Mouse (Mus musculus) R1 (cell line): Measurements from ENCODE around the gene Hydin.

ENCODE experiments used
- DNase-seq: peaks from one replicate; pipeline ENCODE4 v3.0.0-alpha.2; 2018; ENCODE audit warnings: low read depth, low spot score

The Hydin gene

GRCm38 (mm10) chr8:110633814-110634213 is 367.0 kb downstream of the Hydin start:
- DNase-seq, result no peak

- no peak for DNase-seq
Measured at GRCm38 (mm10) chr8:110636182-110636581, 369.4 kb downstream of the Hydin start.

- DNase-seq, result no peak
Measured at GRCm38 (mm10) chr8:110642331-110642730, 375.6 kb downstream of the Hydin start.

GRCm38 (mm10) chr8:110643177-110643576 is 376.4 kb downstream of the Hydin start:
- DNase-seq, result no peak

- DNase-seq, result no peak
Measured at GRCm38 (mm10) chr8:110644422-110644821, 377.6 kb downstream of the Hydin start.

GRCm38 (mm10) chr8:110644901-110645300 is 378.1 kb downstream of the Hydin start:
- no peak for DNase-seq

GRCm38 (mm10) chr8:110645340-110645739 is 378.6 kb downstream of the Hydin start:
- no peak for DNase-seq

GRCm38 (mm10) chr8:110646064-110646463 is 379.3 kb downstream of the Hydin start:
- peak; percentile 43 for DNase-seq

GRCm38 (mm10) chr8:110648577-110648976 is 381.8 kb downstream of the Hydin start:
- DNase-seq, result no peak

- DNase-seq, result no peak
Measured at GRCm38 (mm10) chr8:110649286-110649685, 382.5 kb downstream of the Hydin start.

GRCm38 (mm10) chr8:110650838-110651237 is 384.1 kb downstream of the Hydin start:
- no peak for DNase-seq

GRCm38 (mm10) chr8:110651847-110652246 is 385.1 kb downstream of the Hydin start:
- DNase-seq, result no peak

- DNase-seq, result no peak
Measured at GRCm38 (mm10) chr8:110654075-110655060, 387.6 kb downstream of the Hydin start.

GRCm38 (mm10) chr8:110655827-110656226 is 389.1 kb downstream of the Hydin start:
- DNase-seq, result peak; percentile 16

- no peak for DNase-seq
Measured at GRCm38 (mm10) chr8:110657661-110658060, 390.9 kb downstream of the Hydin start.
